Mouse (Mus musculus): ENCODE results near the gene Myo5a. TPM values are rescaled to one million over a fixed set of nuclear protein-coding genes. Genes with fewer than 3 reads are reported as not detected.

Myo5a gene
- polyA plus RNA-seq, 1 experiment from 2014 or later, result 26.1 TPM

- Histone ChIP-seq H3K4me2 (ENCODE audit: low read length) (no peak overlapping the region), H3K36me3 (ENCODE audit: control insufficient read depth, insufficient read depth, low read length) (no peaks in the 10 kb centered on the region), H3K27me3 (ENCODE audit: control insufficient read depth, insufficient read depth, low read depth, low read length) (peaks cover 14% of the 10 kb centered on the region), H3K9me3 (replicated peaks; ENCODE audit: control insufficient read depth, low read length, poor library complexity, severe bottlenecking) (0 out of 2 replicates have a peak, but pooled peaks cover 1% of the 10 kb centered on the region), H3K9ac (ENCODE audit: low read depth, low read length) (no peak overlapping the region), H3K4me1 (ENCODE audit: control insufficient read depth, insufficient read depth, low read length) (peaks cover 7% of the 10 kb centered on the region; the same call in 1 of the 2 replicates), H3K4me3 (ENCODE audit: low read depth, low read length) (no peak overlapping the region), H3K27ac (ENCODE audit: low read length) (no peak overlapping the region)
- WGBS, result 42% methylated on average over 7 of the region's 7 CpGs
- no peak for ATAC-seq
Observed at GRCm38 (mm10) chr9:75234271-75234741, 163.5 kb downstream of the Myo5a start.

DNA sequence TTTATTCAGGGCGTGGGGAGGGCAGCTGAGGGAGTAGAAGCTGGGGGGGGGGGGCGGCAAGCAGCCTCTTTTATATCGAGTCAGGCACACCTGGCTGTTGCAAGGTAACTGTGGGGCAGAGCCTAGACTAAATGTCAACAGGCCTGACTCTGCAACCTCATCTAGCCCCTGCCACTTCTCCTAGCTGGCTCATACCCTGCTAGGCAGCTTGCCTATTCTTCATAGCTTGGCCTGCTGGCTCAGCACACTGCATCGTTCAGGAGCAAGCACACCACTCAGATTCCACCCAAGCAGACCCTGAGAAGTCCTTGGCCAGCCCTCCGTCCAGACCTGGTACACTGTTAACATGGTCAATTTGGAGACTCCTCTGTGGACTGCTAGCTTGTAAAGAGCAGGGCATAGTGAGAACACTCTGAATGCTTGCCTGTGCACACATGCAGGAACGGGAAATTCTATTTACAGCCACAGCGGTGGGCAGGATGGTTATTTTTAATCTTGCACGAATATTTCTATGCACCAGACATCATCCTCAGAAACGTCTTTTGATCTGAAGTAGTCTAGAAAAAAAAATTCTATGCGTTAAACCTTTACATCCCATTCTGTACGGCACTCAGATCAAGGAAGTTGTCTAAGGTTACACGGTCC is 164.3 kb downstream of the Myo5a start:
- ATAC-seq, result no peak
- H3K4me2 ChIP-seq (ENCODE audit: low read length), result no peak overlapping the region
- no peak overlapping the region for H3K27ac ChIP-seq (ENCODE audit: low read length)
- 0 out of 2 replicates have a peak, but pooled peaks cover 3% of the 10 kb centered on the region for H3K9me3 ChIP-seq (replicated peaks; ENCODE audit: control insufficient read depth, low read length, poor library complexity, severe bottlenecking)
- peaks cover 7% of the 10 kb centered on the region; the same call in 1 of the 2 replicates for H3K4me1 ChIP-seq (ENCODE audit: control insufficient read depth, insufficient read depth, low read length)
- H3K36me3 ChIP-seq (ENCODE audit: control insufficient read depth, insufficient read depth, low read length), result no peaks in the 10 kb centered on the region
- no peak overlapping the region for H3K4me3 ChIP-seq (ENCODE audit: low read depth, low read length)
- 75% methylated on average over 12 of the region's 12 CpGs for WGBS
- peaks cover 14% of the 10 kb centered on the region for H3K27me3 ChIP-seq (ENCODE audit: control insufficient read depth, insufficient read depth, low read depth, low read length)
- no peak overlapping the region for H3K9ac ChIP-seq (ENCODE audit: low read depth, low read length)

- Histone ChIP-seq H3K27me3 (ENCODE audit: control insufficient read depth, insufficient read depth, low read depth, low read length) (peaks cover 14% of the 10 kb centered on the region), H3K9ac (ENCODE audit: low read depth, low read length) (no peak overlapping the region), H3K27ac (ENCODE audit: low read length) (no peak overlapping the region), H3K36me3 (ENCODE audit: control insufficient read depth, insufficient read depth, low read length) (no peaks in the 10 kb centered on the region), H3K4me2 (ENCODE audit: low read length) (no peak overlapping the region), H3K4me1 (ENCODE audit: control insufficient read depth, insufficient read depth, low read length) (peaks cover 7% of the 10 kb centered on the region; the same call in 1 of the 2 replicates), H3K9me3 (replicated peaks; ENCODE audit: control insufficient read depth, low read length, poor library complexity, severe bottlenecking) (0 out of 2 replicates have a peak, but pooled peaks cover 3% of the 10 kb centered on the region), H3K4me3 (ENCODE audit: low read depth, low read length) (no peak overlapping the region)
- no peak for ATAC-seq
- 40% methylated on average over 2 of the region's 2 CpGs for WGBS
Observed at GRCm38 (mm10) chr9:75235696-75236095, 164.9 kb downstream of the Myo5a start.

DNA sequence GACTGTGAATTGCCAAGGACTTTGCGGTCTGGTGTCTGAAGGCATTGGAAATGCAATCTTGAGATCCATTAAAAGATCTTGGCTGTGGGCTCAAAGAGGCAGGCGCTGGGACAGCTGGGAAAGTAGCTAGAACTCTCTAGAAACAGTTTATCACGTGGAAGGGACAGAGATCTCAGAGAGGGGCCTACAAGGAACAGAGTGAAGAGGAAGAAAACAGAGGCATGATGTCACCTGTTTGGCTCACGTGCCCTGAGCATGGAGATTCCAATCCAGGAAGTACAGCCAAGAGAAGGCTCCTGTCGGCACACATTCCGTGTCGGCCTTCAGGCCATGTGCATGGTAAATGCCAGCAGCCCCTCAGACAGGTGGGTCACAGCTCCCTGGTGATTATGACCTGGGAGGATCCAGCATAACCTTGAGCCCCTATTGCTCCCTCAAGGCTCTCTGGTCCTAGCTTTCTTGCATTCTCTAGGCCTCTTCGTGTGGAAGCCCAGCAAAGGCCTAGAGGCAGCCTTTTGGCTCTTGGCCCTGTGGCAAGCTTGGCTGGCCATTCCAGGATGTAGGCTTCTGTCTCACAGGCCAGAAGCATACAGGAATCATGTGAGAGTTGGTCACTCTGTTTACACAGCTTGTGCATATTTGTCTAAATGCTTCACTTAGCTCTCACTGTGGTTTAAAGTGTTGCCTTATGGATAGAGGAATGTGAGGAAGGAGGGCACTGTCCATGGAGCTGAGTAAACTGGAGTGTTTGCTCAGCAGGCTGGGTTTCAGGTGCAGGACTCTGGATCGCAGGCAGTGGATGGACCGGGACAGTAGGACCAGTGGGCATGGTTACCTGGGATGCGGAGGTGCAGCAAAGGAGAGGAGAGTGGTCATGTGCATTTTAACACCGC is 165.8 kb downstream of the Myo5a start:
- WGBS, result 88% methylated on average over 12 of the region's 12 CpGs
- Histone ChIP-seq H3K9ac (ENCODE audit: low read depth, low read length) (no peak overlapping the region), H3K9me3 (replicated peaks; ENCODE audit: control insufficient read depth, low read length, poor library complexity, severe bottlenecking) (0 out of 2 replicates have a peak, but pooled peaks cover 3% of the 10 kb centered on the region), H3K27ac (ENCODE audit: low read length) (no peak overlapping the region), H3K36me3 (ENCODE audit: control insufficient read depth, insufficient read depth, low read length) (no peaks in the 10 kb centered on the region), H3K4me3 (ENCODE audit: low read depth, low read length) (no peak overlapping the region), H3K4me2 (ENCODE audit: low read length) (no peak overlapping the region), H3K27me3 (ENCODE audit: control insufficient read depth, insufficient read depth, low read depth, low read length) (peaks cover 14% of the 10 kb centered on the region), H3K4me1 (ENCODE audit: control insufficient read depth, insufficient read depth, low read length) (peaks cover 6% of the 10 kb centered on the region; the same call in 1 of the 2 replicates)
- ATAC-seq, result no peak

DNA sequence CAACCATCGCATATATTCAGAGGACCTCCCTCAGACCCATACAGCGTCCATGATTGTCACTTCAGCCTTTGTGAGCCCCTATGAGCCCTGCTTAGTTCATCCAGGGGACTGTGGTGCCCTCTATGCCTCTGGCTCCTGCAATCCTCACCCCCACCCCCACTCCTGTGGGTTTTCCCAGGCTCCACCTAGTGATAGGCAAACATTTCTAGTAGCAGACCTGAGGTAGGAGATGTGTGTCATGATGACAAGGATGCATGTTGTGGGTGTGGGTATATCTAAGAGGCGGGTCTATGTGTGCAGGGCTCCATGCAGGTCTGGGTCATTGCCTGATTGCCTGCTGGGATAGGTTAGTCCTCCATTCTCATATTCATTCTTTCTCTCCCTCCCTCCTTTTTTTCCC is 167.4 kb downstream of the Myo5a start:
- WGBS, result 77% methylated on average over 3 of the region's 3 CpGs
- no peaks in the 10 kb centered on the region for H3K36me3 ChIP-seq (ENCODE audit: control insufficient read depth, insufficient read depth, low read length)

DNA sequence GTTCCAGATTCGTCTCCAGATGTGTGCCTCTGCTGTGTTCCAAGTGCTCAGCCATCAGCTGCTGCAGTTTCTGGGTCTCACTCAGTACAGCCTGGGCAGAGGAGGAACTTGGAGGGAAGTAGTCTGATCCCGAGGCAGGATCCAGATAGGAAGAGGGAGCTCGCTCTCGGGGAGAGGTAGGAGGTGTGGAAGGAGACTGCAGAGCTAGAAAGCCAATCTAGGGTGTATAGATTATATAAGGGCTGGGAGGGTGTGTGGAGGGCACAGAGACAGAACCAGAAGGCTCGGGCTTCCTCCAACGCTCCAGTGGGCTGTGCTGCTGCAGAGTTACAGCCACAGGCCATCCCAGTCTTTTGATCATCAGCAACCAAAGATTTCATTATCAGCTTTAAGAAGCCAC is 172.2 kb downstream of the Myo5a start:
- no peak overlapping the region for H3K4me3 ChIP-seq (ENCODE audit: low read depth, low read length)
- no peak overlapping the region for H3K27ac ChIP-seq (ENCODE audit: low read length)

More for the DNA sequence above, 167.4 kb downstream of the Myo5a start:
- Histone ChIP-seq H3K9ac (ENCODE audit: low read depth, low read length) (no peak overlapping the region), H3K4me3 (ENCODE audit: low read depth, low read length) (no peak overlapping the region), H3K9me3 (replicated peaks; ENCODE audit: control insufficient read depth, low read length, poor library complexity, severe bottlenecking) (0 out of 2 replicates have a peak, but pooled peaks cover 3% of the 10 kb centered on the region), H3K4me1 (ENCODE audit: control insufficient read depth, insufficient read depth, low read length) (no peaks in the 10 kb centered on the region), H3K27ac (ENCODE audit: low read length) (no peak overlapping the region), H3K27me3 (ENCODE audit: control insufficient read depth, insufficient read depth, low read depth, low read length) (peaks cover 4% of the 10 kb centered on the region), H3K4me2 (ENCODE audit: low read length) (no peak overlapping the region)
- no peak for ATAC-seq

GRCm38 (mm10) chr9:75243730-75244406 is 173.1 kb downstream of the Myo5a start:
- peak; percentile 65; the same call in 1 of the 2 replicates for ATAC-seq
- Histone ChIP-seq H3K4me2 (ENCODE audit: low read length) (no peak overlapping the region), H3K4me1 (ENCODE audit: control insufficient read depth, insufficient read depth, low read length) (0 out of 2 replicates have a peak, but pooled peaks cover 4% of the 10 kb centered on the region), H3K27me3 (ENCODE audit: control insufficient read depth, insufficient read depth, low read depth, low read length) (no peaks in the 10 kb centered on the region), H3K9ac (ENCODE audit: low read depth, low read length) (no peak overlapping the region), H3K27ac (ENCODE audit: low read length) (no peak overlapping the region), H3K4me3 (ENCODE audit: low read depth, low read length) (no peak overlapping the region), H3K36me3 (ENCODE audit: control insufficient read depth, insufficient read depth, low read length) (no peaks in the 10 kb centered on the region), H3K9me3 (replicated peaks; ENCODE audit: control insufficient read depth, low read length, poor library complexity, severe bottlenecking) (0 out of 2 replicates have a peak, but pooled peaks cover 3% of the 10 kb centered on the region)
- WGBS, result 26% methylated on average over 5 of the region's 5 CpGs

More for the DNA sequence above, 172.2 kb downstream of the Myo5a start:
- no peaks in the 10 kb centered on the region for H3K27me3 ChIP-seq (ENCODE audit: control insufficient read depth, insufficient read depth, low read depth, low read length)
- no peaks in the 10 kb centered on the region for H3K36me3 ChIP-seq (ENCODE audit: control insufficient read depth, insufficient read depth, low read length)
- H3K9me3 ChIP-seq (replicated peaks; ENCODE audit: control insufficient read depth, low read length, poor library complexity, severe bottlenecking), result 0 out of 2 replicates have a peak, but pooled peaks cover 3% of the 10 kb centered on the region
- no peak for ATAC-seq
- 0 out of 2 replicates have a peak, but pooled peaks cover 4% of the 10 kb centered on the region for H3K4me1 ChIP-seq (ENCODE audit: control insufficient read depth, insufficient read depth, low read length)
- 63% methylated on average over 6 of the region's 6 CpGs for WGBS
- no peak overlapping the region for H3K9ac ChIP-seq (ENCODE audit: low read depth, low read length)
- no peak overlapping the region for H3K4me2 ChIP-seq (ENCODE audit: low read length)

DNA sequence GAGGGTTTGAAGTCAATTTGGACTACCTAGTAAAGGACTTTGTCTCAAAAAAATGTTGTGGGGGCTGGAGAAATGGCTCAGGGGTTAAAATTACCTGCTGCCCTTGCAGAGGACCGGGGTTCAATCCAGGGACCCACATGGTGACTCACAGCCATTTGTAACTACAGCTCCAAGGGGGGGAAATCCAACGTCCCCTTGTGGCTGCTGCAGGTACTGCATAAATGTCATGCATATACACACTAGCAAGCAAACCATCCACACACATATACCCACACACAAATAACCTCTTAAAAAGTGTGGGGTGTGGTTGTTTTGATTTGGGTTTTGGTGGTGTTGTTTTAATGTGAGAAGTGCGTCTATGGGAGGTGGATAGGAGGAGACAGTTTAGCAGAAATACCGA is 173.7 kb downstream of the Myo5a start:
- no peak for ATAC-seq
- Histone ChIP-seq H3K4me2 (ENCODE audit: low read length) (no peak overlapping the region), H3K4me1 (ENCODE audit: control insufficient read depth, insufficient read depth, low read length) (0 out of 2 replicates have a peak, but pooled peaks cover 4% of the 10 kb centered on the region), H3K9ac (ENCODE audit: low read depth, low read length) (no peak overlapping the region), H3K4me3 (ENCODE audit: low read depth, low read length) (no peak overlapping the region), H3K36me3 (ENCODE audit: control insufficient read depth, insufficient read depth, low read length) (no peaks in the 10 kb centered on the region), H3K27ac (ENCODE audit: low read length) (no peak overlapping the region), H3K27me3 (ENCODE audit: control insufficient read depth, insufficient read depth, low read depth, low read length) (no peaks in the 10 kb centered on the region), H3K9me3 (replicated peaks; ENCODE audit: control insufficient read depth, low read length, poor library complexity, severe bottlenecking) (no peaks in the 10 kb centered on the region)
- 82% methylated on average over 4 of the region's 4 CpGs for WGBS

All from midbrain, embryonic 16.5 days (tissue).